Mouse (Mus musculus): Measurements from ENCODE around the gene Gtf2h3.
"Not testable (repeated sequence)": the region's sequence is repeated elsewhere in the genome, so short reads cannot be mapped to it uniquely, and the experiment has no call there.

Gene Gtf2h3

GRCm38 (mm10) chr5:124571068-124571467, 7.9 kb upstream of the Gtf2h3 start:
- DNase-seq (ENCODE audit: low read depth, low spot score): no peak

- DNase-seq (ENCODE audit: low read depth, low spot score): no peak
These were observed 3.5 kb upstream of the Gtf2h3 start for GRCm38 (mm10) chr5:124575467-124575866.

GRCm38 (mm10) chr5:124582515-124582914, 3.6 kb downstream of the Gtf2h3 start:
- DNase-seq (ENCODE audit: low read depth, low spot score): no peak

GRCm38 (mm10) chr5:124592768-124593167, 13.8 kb downstream of the Gtf2h3 start:
- no peak for DNase-seq (ENCODE audit: low read depth, low spot score)

- DNase-seq (ENCODE audit: low read depth, low spot score): peak; percentile 87
These were observed 19.6 kb downstream of the Gtf2h3 start for GRCm38 (mm10) chr5:124598224-124599174.

GRCm38 (mm10) chr5:124599726-124600125, 20.8 kb downstream of the Gtf2h3 start:
- not testable (repeated sequence) for DNase-seq (ENCODE audit: low read depth, low spot score)

- DNase-seq (ENCODE audit: low read depth, low spot score): peak; percentile 73
These were observed 23.4 kb downstream of the Gtf2h3 start for GRCm38 (mm10) chr5:124602349-124602748.

GRCm38 (mm10) chr5:124604296-124604695, 25.4 kb downstream of the Gtf2h3 start:
- DNase-seq (ENCODE audit: low read depth, low spot score): no peak

- DNase-seq (ENCODE audit: low read depth, low spot score): no peak
These were observed 26.2 kb downstream of the Gtf2h3 start for GRCm38 (mm10) chr5:124605041-124605622.

- peak; percentile 37 for DNase-seq (ENCODE audit: low read depth, low spot score)
These were observed 32.0 kb downstream of the Gtf2h3 start for GRCm38 (mm10) chr5:124610965-124611364.

- peak; percentile 45 for DNase-seq (ENCODE audit: low read depth, low spot score)
These were observed 35.8 kb downstream of the Gtf2h3 start for GRCm38 (mm10) chr5:124614709-124615108.

- no peak for DNase-seq (ENCODE audit: low read depth, low spot score)
These were observed 39.8 kb downstream of the Gtf2h3 start for GRCm38 (mm10) chr5:124618711-124619110.

- DNase-seq (ENCODE audit: low read depth, low spot score): no peak
These were observed 42.4 kb downstream of the Gtf2h3 start for GRCm38 (mm10) chr5:124621362-124621761.

GRCm38 (mm10) chr5:124622890-124623289, 44.0 kb downstream of the Gtf2h3 start:
- no peak for DNase-seq (ENCODE audit: low read depth, low spot score)

- no peak for DNase-seq (ENCODE audit: low read depth, low spot score)
These were observed 45.4 kb downstream of the Gtf2h3 start for GRCm38 (mm10) chr5:124624291-124624690.

- peak; percentile 95 for DNase-seq (ENCODE audit: low read depth, low spot score)
These were observed 49.8 kb downstream of the Gtf2h3 start, which contains the start of gene Atp6v0a2 for GRCm38 (mm10) chr5:124628448-124629363. Atp6v0a2 (plus strand) TSS chr5:124628576.

- no peak for DNase-seq (ENCODE audit: low read depth, low spot score)
These were observed 50.7 kb downstream of the Gtf2h3 start for GRCm38 (mm10) chr5:124629641-124630040.

- DNase-seq (ENCODE audit: low read depth, low spot score): no peak
These were observed 52.7 kb downstream of the Gtf2h3 start for GRCm38 (mm10) chr5:124631685-124632084.

- no peak for DNase-seq (ENCODE audit: low read depth, low spot score)
These were observed 53.5 kb downstream of the Gtf2h3 start for GRCm38 (mm10) chr5:124632461-124632860.

GRCm38 (mm10) chr5:124633425-124633824, 54.5 kb downstream of the Gtf2h3 start:
- DNase-seq (ENCODE audit: low read depth, low spot score): peak; percentile 55

GRCm38 (mm10) chr5:124635068-124635467, 56.1 kb downstream of the Gtf2h3 start:
- peak; percentile 42 for DNase-seq (ENCODE audit: low read depth, low spot score)

GRCm38 (mm10) chr5:124636139-124636538, 57.2 kb downstream of the Gtf2h3 start:
- no peak for DNase-seq (ENCODE audit: low read depth, low spot score)

Data from CD4-positive, CD25-positive, alpha-beta regulatory T cell, adult 2 months (primary cell).